Mouse (Mus musculus): ENCODE results near the gene H2al1i.
"Not testable (repeated sequence)": the region's sequence is repeated elsewhere in the genome, so short reads cannot be mapped to it uniquely, and the experiment has no call there.

H2al1i gene

DNA sequence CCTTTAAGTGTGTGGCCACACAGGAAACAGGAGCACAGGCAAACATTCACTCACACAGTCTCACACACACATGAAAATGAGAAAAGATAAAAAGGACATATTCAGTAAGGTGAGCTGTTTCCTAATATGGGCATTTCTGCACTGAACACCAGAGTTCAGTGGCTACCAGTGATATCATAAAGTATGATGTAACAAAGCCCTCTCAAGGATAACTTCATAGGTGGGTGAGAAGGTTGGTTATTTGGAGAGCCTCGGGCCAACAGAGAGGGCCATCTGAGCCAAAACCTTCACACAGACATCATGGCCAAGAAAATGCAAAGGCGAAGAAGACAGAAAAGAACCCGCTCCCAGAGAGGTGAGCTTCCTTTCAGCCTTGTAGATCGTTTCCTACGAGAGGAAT lies at the start of gene H2al1i:
Gene H2al1i, plus strand, starts transcription at position 301 of the 400 bp plus-strand sequence.
- not testable (repeated sequence) for DNase-seq (ENCODE audit: low spot score in 2 of 2)

- no peak for DNase-seq (ENCODE audit: low spot score in 2 of 2)
Measured at GRCm38 (mm10) chrX:11277083-11277482, 47.4 kb upstream of the H2al1i start.

- DNase-seq (ENCODE audit: low spot score in 2 of 2): no peak
Measured at GRCm38 (mm10) chrX:11280741-11281140, 43.7 kb upstream of the H2al1i start.

GRCm38 (mm10) chrX:11288306-11288882 lies 36.1 kb upstream of the H2al1i start:
- no peak for DNase-seq (ENCODE audit: low spot score in 2 of 2)

DNA sequence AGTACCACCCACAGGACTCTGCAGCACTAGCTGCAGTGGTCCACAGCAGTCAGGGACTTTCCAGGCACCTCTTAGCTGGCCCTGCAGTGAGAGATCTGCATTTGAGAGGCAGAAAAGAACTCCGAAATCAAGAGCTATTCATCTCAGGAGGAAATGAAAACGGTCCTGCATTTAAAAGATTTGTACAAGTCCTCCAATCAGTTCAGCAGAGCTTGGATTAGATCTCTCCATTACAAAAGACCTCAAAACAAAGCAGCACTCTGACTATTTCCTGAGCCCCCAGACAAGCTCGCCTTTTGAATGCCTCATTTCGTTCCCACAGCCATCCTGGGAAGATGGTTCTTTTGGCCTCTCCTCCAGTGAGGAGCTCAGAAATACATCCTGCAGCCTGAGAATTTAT lies 35.2 kb upstream of the H2al1i start:
- DNase-seq (ENCODE audit: low spot score in 2 of 2): no peak

DNA sequence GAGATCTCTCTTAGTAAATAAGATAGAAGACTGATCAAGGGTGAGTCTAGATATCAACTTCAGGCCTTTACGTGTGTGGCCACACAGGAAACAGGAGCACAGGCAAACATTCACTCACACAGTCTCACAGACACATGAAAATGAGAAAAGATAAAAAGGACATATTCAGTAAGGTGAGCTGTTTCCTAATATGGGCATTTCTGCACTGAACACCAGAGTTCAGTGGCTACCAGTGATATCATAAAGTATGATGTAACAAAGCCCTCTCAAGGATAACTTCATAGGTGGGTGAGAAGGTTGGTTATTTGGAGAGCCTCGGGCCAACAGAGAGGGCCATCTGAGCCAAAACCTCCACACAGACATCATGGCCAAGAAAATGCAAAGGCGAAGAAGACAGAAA lies 25.5 kb upstream of the H2al1i start, which contains the start of gene H2al1a:
Gene H2al1a, plus strand, starts transcription at position 301 of the 400 bp plus-strand sequence.
- DNase-seq (ENCODE audit: low spot score in 2 of 2): not testable (repeated sequence)

- DNase-seq (ENCODE audit: low spot score in 2 of 2): not testable (repeated sequence)
Measured at GRCm38 (mm10) chrX:11302132-11302531, 22.3 kb upstream of the H2al1i start, which contains the start of gene H2al1b. Gene H2al1b, plus strand, starts transcription at chrX:11302432.

DNA sequence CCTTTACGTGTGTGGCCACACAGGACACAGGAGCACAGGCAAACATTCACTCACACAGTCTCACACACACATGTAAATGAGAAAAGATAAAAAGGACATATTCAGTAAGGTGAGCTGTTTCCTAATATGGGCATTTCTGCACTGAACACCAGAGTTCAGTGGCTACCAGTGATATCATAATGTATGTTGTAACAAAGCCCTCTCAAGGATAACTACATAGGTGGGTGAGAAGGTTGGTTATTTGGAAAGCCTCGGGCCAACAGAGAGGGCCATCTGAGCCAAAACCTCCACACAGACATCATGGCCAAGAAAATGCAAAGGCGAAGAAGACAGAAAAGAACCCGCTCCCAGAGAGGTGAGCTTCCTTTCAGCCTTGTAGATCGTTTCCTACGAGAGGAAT lies 19.1 kb upstream of the H2al1i start, which contains the start of gene H2al1c:
Gene H2al1c, plus strand, starts transcription at position 301 of the 400 bp plus-strand sequence.
- DNase-seq (ENCODE audit: low spot score in 2 of 2): not testable (repeated sequence)

- not testable (repeated sequence) for DNase-seq (ENCODE audit: low spot score in 2 of 2)
Measured at GRCm38 (mm10) chrX:11308524-11308923, 15.9 kb upstream of the H2al1i start, which contains the start of gene H2al1d. Gene H2al1d, plus strand, starts transcription at chrX:11308824.

DNA sequence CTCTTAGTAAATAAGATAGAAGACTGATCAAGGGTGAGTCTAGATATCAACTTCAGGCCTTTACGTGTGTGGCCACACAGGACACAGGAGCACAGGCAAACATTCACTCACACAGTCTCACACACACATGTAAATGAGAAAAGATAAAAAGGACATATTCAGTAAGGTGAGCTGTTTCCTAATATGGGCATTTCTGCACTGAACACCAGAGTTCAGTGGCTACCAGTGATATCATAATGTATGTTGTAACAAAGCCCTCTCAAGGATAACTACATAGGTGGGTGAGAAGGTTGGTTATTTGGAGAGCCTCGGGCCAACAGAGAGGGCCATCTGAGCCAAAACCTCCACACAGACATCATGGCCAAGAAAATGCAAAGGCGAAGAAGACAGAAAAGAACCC lies 12.8 kb upstream of the H2al1i start, which contains the start of gene H2al1e:
Gene H2al1e, plus strand, starts transcription at position 301 of the 400 bp plus-strand sequence.
- DNase-seq (ENCODE audit: low spot score in 2 of 2): not testable (repeated sequence)

DNA sequence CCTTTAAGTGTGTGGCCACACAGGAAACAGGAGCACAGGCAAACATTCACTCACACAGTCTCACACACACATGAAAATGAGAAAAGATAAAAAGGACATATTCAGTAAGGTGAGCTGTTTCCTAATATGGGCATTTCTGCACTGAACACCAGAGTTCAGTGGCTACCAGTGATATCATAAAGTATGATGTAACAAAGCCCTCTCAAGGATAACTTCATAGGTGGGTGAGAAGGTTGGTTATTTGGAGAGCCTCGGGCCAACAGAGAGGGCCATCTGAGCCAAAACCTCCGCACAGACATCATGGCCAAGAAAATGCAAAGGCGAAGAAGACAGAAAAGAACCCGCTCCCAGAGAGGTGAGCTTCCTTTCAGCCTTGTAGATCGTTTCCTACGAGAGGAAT lies 9.6 kb upstream of the H2al1i start, which contains the start of gene H2al1f:
Gene H2al1f, plus strand, starts transcription at position 301 of the 400 bp plus-strand sequence.
- DNase-seq (ENCODE audit: low spot score in 2 of 2): not testable (repeated sequence)

DNA sequence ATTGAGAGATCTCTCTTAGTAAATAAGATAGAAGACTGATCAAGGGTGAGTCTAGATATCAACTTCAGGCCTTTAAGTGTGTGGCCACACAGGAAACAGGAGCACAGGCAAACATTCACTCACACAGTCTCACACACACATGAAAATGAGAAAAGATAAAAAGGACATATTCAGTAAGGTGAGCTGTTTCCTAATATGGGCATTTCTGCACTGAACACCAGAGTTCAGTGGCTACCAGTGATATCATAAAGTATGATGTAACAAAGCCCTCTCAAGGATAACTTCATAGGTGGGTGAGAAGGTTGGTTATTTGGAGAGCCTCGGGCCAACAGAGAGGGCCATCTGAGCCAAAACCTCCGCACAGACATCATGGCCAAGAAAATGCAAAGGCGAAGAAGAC lies 6.5 kb upstream of the H2al1i start, which contains the start of gene H2al1g:
Gene H2al1g, plus strand, starts transcription at position 301 of the 400 bp plus-strand sequence.
- DNase-seq (ENCODE audit: low spot score in 2 of 2): not testable (repeated sequence)

DNA sequence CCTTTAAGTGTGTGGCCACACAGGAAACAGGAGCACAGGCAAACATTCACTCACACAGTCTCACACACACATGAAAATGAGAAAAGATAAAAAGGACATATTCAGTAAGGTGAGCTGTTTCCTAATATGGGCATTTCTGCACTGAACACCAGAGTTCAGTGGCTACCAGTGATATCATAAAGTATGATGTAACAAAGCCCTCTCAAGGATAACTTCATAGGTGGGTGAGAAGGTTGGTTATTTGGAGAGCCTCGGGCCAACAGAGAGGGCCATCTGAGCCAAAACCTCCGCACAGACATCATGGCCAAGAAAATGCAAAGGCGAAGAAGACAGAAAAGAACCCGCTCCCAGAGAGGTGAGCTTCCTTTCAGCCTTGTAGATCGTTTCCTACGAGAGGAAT lies 3.3 kb upstream of the H2al1i start, which contains the start of gene H2al1h:
Gene H2al1h, plus strand, starts transcription at position 301 of the 400 bp plus-strand sequence.
- not testable (repeated sequence) for DNase-seq (ENCODE audit: low spot score in 2 of 2)

- DNase-seq (ENCODE audit: low spot score in 2 of 2): not testable (repeated sequence)
Measured at GRCm38 (mm10) chrX:11327522-11327921, 3.1 kb downstream of the H2al1i start, which contains the start of gene H2al1j. Gene H2al1j, plus strand, starts transcription at chrX:11327822.

- DNase-seq (ENCODE audit: low spot score in 2 of 2): no peak
Measured at GRCm38 (mm10) chrX:11345762-11346161, 21.3 kb downstream of the H2al1i start.

- DNase-seq (ENCODE audit: low spot score in 2 of 2): no peak
Measured at GRCm38 (mm10) chrX:11346756-11347155, 22.3 kb downstream of the H2al1i start.

- no peak for DNase-seq (ENCODE audit: low spot score in 2 of 2)
Measured at GRCm38 (mm10) chrX:11360823-11361222, 36.4 kb downstream of the H2al1i start.

DNA sequence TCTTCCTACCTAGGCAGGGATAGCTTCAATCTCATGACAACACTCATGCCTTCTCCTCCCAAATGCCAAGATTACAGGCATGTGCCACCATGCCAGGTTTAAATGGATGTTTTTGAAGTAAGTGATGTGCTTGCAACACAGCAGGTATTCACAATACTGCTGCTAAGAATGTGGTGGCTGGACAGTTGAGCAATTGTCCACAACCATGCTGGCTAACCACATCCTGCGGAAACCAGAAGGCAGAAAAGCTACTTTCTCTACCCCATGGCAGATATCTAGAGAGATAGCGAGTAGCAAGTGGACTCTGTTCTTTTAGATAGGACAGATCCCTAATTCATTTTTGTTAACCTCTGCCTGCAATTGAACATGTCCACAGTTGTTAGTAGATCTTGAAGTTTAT lies 36.8 kb downstream of the H2al1i start:
- DNase-seq (ENCODE audit: low spot score in 2 of 2): no peak

- DNase-seq (ENCODE audit: low spot score in 2 of 2): no peak
Measured at GRCm38 (mm10) chrX:11363890-11364289, 39.4 kb downstream of the H2al1i start.

- no peak for DNase-seq (ENCODE audit: low spot score in 2 of 2)
Measured at GRCm38 (mm10) chrX:11365151-11365550, 40.7 kb downstream of the H2al1i start.

Measured in urinary bladder, adult 18-20 months (tissue).